Mouse (Mus musculus) urinary bladder, postnatal 36 days (tissue): ENCODE measurements around the gene Sowaha.

Source experiments
- DNase-seq, 2 experiments: peaks; one replicate each; pipeline ENCODE4 v3.0.0; 2022; ENCODE audit warnings: low spot score in 2 of 2, mixed read lengths in 1 of 2

Gene Sowaha

GRCm38 (mm10) chr11:53505026-53505663, 25.1 kb upstream of the Sowaha start:
- DNase-seq: no peak

- DNase-seq: no peak
Measured at GRCm38 (mm10) chr11:53504376-53504775, 24.3 kb upstream of the Sowaha start.

- no peak for DNase-seq
Measured at GRCm38 (mm10) chr11:53503738-53504137, 23.7 kb upstream of the Sowaha start.

- DNase-seq: no peak
Measured at GRCm38 (mm10) chr11:53502039-53502765, 22.1 kb upstream of the Sowaha start.

- peak in 1 of 2 experiments; percentile 65 for DNase-seq
Measured at GRCm38 (mm10) chr11:53500569-53500968, 20.5 kb upstream of the Sowaha start.

GRCm38 (mm10) chr11:53496946-53497345, 16.9 kb upstream of the Sowaha start:
- DNase-seq: no peak

- no peak for DNase-seq
Measured at GRCm38 (mm10) chr11:53495417-53495816, 15.3 kb upstream of the Sowaha start.

GRCm38 (mm10) chr11:53493243-53493955, 13.3 kb upstream of the Sowaha start:
- no peak for DNase-seq

- DNase-seq: no peak
Measured at GRCm38 (mm10) chr11:53491954-53492401, 11.9 kb upstream of the Sowaha start.

- no peak for DNase-seq
Measured at GRCm38 (mm10) chr11:53489421-53489820, 9.3 kb upstream of the Sowaha start.

- no peak for DNase-seq
Measured at GRCm38 (mm10) chr11:53489007-53489406, 8.9 kb upstream of the Sowaha start.

- peak; percentile 54 to 75 for DNase-seq
Measured at GRCm38 (mm10) chr11:53486822-53487594, 6.9 kb upstream of the Sowaha start.

GRCm38 (mm10) chr11:53486351-53486750, 6.3 kb upstream of the Sowaha start:
- DNase-seq: no peak

- no peak for DNase-seq
Measured at GRCm38 (mm10) chr11:53485719-53486118, 5.6 kb upstream of the Sowaha start.

- no peak for DNase-seq
Measured at GRCm38 (mm10) chr11:53483159-53483891, 3.3 kb upstream of the Sowaha start.

GRCm38 (mm10) chr11:53481088-53481730, 1.1 kb upstream of the Sowaha start:
- DNase-seq: no peak

GRCm38 (mm10) chr11:53479171-53479782, 797 bp downstream of the Sowaha start:
- no peak for DNase-seq

- DNase-seq: no peak
Measured at GRCm38 (mm10) chr11:53478383-53479170, 1.5 kb downstream of the Sowaha start.

GRCm38 (mm10) chr11:53477833-53478232, 2.2 kb downstream of the Sowaha start:
- no peak for DNase-seq
